Mouse (Mus musculus) cerebellum, postnatal 14 days (tissue): ENCODE measurements around the gene Slc38a2.
A peak's percentile ranks its signal among the peaks of the same experiment; 100 is the strongest.

ENCODE experiments used
- DNase-seq, 2 experiments: peaks; one replicate each; pipeline ENCODE4 v3.0.0; 2021; ENCODE audit warnings: mixed read lengths in 2 of 2

The Slc38a2 gene

DNA sequence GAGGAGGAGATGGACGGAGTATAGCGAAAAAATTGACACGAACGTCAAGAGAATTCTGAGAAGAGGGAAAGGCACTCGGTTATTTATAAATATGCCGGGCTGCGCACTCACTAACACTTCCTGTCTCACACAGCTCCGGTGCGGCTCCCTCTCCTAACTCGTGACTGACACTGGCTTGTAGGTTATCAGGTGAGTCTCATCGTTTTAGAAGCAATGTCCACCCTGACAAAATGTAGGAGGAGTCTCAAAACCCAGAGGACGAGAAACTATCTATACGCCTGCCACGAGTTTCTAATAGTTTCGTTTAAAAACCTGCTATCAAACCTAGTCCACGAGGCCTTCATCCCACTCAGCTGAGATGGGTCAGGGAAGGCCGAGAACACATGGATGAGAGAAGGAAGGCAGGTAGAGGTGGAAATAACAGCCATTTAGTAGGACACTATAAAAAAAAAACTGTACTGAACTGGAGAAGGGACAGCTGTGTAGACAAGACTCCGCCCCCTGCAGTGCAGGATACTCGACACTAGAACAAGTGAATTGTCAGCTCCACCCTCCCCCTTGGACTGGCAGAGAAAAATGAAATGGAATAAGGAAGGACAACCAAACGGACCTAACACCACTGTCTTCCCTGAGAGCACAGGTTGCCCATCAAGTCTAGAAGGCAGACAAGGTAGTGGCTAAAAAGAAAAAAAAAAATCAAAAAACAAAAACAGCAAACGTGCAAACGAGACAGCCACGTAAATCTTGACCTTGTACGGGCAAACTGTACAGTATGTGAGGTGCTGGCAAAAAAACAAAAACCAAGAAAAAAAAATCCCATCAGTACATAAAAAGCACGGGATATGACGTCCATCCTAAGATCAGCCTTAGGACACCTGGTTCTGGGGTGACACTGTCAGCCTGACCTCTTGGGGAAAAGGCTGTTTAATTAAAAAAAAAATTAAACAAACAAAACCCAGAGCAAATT is 3.8 kb downstream of the Slc38a2 start:
- peak; percentile 52 to 65 for DNase-seq

DNA sequence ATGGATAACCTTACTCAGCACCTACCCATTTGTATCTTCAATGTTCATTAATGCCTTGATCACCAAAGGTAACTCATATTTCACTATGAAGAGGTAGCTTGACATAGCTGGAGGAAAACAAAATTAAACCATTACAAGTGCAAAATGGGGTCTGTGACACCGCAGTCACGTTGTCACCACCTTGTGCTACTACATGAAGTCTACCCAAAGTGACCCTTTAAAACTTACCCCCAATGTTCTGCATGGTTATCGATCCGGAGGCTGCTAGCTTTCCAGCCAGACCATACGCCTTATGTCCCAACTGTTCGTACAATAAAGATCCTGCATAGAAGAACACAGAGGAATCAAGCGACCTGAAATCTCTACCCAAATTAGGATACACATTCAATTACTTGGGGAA is 4.5 kb downstream of the Slc38a2 start:
- no peak for DNase-seq

- DNase-seq = no peak
These were observed 5.8 kb downstream of the Slc38a2 start for GRCm38 (mm10) chr15:96693688-96694087.

GRCm38 (mm10) chr15:96692401-96692800 is 7.1 kb downstream of the Slc38a2 start:
- no peak for DNase-seq

DNA sequence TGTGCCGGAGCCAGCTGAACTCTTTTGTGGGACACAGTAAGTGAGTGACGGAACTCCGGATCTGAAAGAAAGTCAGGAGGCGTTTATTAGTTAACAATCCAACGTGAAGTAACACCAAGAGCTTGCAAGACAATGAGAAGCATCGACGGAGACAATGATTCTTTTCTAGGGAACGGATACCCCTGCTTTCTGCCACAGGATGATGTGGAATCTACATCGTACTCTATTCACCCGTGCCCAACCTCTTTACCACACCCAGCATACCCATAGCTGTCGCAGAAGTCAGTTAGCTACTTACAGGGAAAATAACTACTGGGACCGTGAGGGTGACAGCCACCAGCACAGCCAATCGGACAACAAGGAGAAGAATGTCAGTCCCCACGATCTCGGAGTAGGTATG is 8.1 kb downstream of the Slc38a2 start:
- no peak for DNase-seq

DNA sequence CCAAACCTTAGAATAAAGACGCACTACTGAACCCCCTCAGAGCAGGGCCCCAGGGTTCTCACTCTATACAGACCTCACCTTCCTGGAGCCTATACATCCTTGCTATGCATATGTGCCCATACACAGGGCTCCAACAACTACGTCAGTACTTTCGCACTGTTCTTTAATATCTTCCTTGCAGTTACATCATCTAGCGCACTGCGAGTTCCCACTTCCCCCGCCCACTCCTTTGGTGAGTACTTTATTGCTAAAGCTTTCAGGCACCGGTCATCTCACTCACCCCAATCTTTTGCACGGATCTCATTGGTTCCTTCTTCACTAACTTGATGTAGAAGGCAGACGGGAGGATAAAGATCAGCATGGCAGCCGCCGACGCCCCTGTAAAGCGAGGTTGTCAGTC is 8.7 kb downstream of the Slc38a2 start:
- DNase-seq = no peak

DNA sequence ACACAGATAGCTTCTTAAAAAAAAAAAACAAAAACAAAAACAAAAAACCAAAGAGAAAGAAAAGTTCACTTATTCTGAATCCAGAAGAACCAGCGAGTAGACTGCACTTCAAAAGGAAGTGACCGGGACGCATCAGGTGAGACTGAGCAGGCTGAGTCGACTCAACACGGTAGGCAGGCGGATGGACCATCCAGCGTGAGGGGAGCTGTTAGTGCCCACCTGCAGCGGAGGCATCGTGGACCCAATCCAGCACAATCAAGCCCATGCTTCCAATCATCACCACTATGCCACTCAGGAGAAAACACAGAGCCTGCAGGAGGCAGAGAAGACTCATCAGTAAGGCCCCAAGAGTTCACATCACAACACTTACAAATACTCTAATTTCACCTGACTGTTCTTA is 9.6 kb downstream of the Slc38a2 start:
- no peak for DNase-seq

DNA sequence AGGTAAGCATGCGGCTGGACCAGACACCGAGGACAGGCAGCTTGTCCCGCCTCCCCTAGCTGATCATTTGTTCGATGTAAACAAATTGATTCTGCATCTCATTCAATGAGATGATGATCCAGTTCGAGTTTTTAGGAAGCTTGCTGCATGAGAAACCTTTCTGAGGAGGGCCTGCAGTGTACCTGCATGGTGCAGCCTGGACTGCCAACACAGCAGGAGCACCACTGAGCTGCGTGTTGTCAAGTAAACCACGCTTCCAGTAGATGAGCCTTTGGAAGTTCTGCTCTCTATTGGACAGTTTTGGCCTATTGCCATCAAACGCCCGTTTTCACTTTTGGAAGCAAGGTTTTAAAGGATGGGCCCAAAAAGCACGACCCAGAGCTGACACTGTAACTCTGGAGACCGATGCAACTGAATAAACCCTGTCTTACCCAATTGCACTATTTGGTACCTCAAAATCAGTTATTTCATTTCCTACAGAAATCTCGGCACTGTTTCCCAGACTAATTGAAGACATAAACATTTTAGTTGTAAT is 10.7 kb downstream of the Slc38a2 start:
- DNase-seq = peak; percentile 44 to 45

GRCm38 (mm10) chr15:96688036-96688435 is 11.5 kb downstream of the Slc38a2 start:
- peak; percentile 68 to 83 for DNase-seq

DNA sequence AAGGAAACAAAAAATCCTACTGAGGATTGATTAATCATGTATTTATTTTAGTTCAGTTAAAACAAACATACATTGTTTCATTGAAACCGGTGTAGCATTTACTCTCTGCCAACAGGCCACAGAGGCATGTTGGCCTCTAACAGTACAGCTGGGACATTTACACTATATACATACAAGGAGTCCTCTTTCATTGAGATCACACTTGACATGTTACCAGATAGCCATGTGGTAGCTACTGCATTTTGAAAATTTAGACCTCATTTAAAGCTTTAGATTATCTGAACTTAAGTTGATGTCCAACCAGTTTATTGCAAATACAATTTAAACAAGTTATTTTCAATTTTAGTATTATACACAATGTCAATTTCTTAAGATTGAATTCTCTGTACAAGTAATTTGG is 12.2 kb downstream of the Slc38a2 start:
- no peak for DNase-seq

DNA sequence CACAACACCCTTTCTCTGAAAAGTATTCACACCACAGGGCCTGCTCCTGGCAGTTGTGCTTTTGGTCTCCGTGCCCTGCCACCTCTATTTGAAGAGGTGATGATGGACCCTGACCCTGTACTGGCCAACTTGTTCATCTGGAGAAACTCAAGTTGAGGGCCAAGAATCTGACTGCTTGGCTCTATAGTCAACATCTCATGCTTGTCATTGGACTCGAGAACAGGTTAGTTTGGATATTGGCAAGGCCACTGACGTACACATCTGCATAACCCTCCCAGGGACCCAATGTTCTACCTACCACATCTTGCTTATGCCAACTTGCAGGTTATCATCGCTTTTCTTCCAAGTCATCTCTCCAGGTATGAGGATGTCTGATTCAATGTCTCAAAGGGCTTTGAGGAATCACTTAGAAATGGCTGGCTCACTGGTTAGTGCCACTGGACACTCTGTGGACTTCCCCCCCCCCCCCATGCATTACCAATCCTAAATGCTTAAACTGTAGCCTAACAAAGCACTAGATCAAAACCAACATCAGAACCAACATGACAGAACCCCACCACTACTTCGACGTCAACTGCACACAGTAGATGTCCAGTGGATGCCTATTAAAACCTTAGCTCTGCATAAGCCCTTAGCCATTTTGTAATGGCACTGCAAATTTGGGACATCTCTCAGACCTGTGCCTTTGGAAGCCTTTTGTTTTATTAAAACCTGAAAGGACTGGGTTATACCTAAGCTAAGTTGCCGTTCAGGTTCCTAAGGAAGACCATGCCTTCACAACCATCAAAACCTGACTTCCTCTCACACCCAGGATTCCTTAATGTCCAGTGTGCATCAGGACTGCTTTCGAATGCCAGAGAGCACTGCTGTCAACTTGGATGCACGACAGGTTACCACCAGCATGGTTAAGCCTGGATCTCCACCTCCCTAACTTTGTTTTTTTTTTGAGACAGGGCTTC is 13.1 kb downstream of the Slc38a2 start:
- DNase-seq = no peak

GRCm38 (mm10) chr15:96685273-96685672 is 14.3 kb downstream of the Slc38a2 start:
- DNase-seq = no peak

GRCm38 (mm10) chr15:96684132-96684830 is 15.2 kb downstream of the Slc38a2 start:
- peak in 1 of 2 experiments; percentile 61 for DNase-seq

GRCm38 (mm10) chr15:96678871-96679773 is 20.4 kb downstream of the Slc38a2 start:
- DNase-seq = no peak

GRCm38 (mm10) chr15:96676518-96676917 is 23.0 kb downstream of the Slc38a2 start:
- DNase-seq = peak; percentile 74 to 75

GRCm38 (mm10) chr15:96675744-96676143 is 23.8 kb downstream of the Slc38a2 start:
- no peak for DNase-seq

GRCm38 (mm10) chr15:96675055-96675454 is 24.5 kb downstream of the Slc38a2 start:
- no peak for DNase-seq

- no peak for DNase-seq
These were observed 25.4 kb downstream of the Slc38a2 start for GRCm38 (mm10) chr15:96674089-96674488.

DNA sequence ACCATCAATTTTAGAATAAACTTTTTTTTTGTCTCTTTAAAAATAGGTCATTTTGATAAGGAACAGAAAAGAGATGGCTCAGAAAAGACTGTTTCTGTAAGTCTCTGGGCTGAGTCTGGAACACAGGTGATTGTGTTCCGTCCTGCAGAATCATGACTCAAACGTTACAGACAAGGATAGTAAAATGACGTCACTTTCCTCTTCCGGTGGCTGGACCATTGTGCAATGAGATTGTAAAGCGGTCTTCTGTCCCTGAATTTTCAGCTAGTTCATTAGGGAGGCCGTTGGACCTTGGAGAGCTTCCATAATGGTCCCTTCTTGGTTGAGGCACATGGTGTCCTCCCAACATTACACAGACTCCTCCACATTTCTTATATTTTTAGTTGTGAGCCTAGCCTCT is 29.8 kb downstream of the Slc38a2 start:
- no peak for DNase-seq

DNA sequence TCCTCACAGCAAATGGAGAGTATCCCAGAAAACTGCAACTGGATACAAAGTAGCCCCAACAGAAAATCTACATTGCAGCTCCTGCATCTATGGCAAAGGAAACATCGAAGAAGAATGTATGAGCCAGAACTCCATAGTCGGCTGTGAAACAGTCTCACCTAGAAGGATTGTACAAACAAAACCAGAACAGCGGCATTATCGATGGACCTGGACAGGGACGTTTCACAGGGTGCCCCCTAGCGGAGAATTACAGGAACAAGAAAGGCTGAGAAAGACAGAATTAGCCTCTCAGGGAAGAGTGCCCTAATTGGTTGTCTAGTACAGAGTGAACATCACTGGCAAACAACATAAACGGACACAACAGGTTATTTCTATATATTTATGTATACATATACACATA is 32.9 kb downstream of the Slc38a2 start:
- DNase-seq = peak; percentile 86 to 87

DNA sequence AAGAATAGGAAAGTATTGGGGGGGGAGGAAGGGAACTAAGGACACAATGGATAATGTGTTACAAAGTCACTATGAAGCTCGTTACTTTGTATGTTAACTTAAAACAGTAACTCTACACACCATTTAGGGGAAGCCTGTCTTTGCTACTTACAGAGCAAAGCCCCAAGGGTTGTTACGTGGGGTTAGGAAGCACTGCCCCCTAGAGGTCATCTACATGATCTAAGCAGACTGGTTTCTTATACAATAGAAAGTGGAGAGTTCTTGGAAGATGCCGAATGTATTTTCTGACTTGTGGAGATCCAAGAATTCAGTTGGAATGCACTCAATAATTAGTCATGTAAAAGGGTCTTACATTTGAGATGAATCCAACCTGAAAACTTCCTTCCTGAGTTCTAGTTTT is 33.6 kb downstream of the Slc38a2 start:
- peak; percentile 86 to 87 for DNase-seq
